Mouse (Mus musculus) hematopoietic stem cell, adult 5-6 weeks (primary cell): Measurements from ENCODE around the gene Arhgap21. TPM values are rescaled to one million over a fixed set of nuclear protein-coding genes. Genes with fewer than 3 reads are reported as not detected.
A peak's percentile ranks its signal among the peaks of the same experiment; 100 is the strongest.

Experiments
- ATAC-seq, 2 experiments: fragments of 125-278 bp in 1 of 2; replicated peaks in 1 of 2; 2 replicates each; pipeline ENCODE4 v1.8.0; 2016 to 2017; ENCODE audit warnings: inconsistent platforms in 2 of 2, mild to moderate bottlenecking in 2 of 2, moderate number of reproducible peaks in 2 of 2, low read depth in 1 of 2, moderate TSS enrichment in 1 of 2; ENCODE audit not compliant: low FRiP score in 2 of 2, poor library complexity in 2 of 2, severe bottlenecking in 2 of 2, insufficient read depth in 1 of 2, low TSS enrichment in 1 of 2
- total RNA-seq: library from RNA; stranded (forward); fragments of 172-1452, 232-1000 nt; gene quantifications from 2 replicates; pipeline ENCODE4 v1.2.3, GENCODE M21; 2017

Arhgap21 gene
- total RNA-seq: 37.0 and 39.6 TPM in 2 replicates

GRCm38 (mm10) chr2:20968441-20969200 is at the start of gene Arhgap21:
Gene Arhgap21 (minus strand): TSS chr2:20968881.
- ATAC-seq: peak; percentile 1 to 33; a peak in 2 of 4 replicates

GRCm38 (mm10) chr2:21016589-21016988 is 47.9 kb upstream of the Arhgap21 start:
- ATAC-seq: peak in 1 of 2 experiments; percentile 22; a peak in 1 of 4 replicates

GRCm38 (mm10) chr2:21010806-21011397 is 42.2 kb upstream of the Arhgap21 start:
- no peak for ATAC-seq

GRCm38 (mm10) chr2:21010219-21010618 is 41.5 kb upstream of the Arhgap21 start:
- no peak for ATAC-seq

GRCm38 (mm10) chr2:21009258-21010140 is 40.8 kb upstream of the Arhgap21 start:
- ATAC-seq: no peak

GRCm38 (mm10) chr2:21002538-21002937 is 33.9 kb upstream of the Arhgap21 start:
- ATAC-seq: no peak

- ATAC-seq: no peak
Observed at GRCm38 (mm10) chr2:21001156-21001555, 32.5 kb upstream of the Arhgap21 start.

GRCm38 (mm10) chr2:20995547-20995946 is 26.9 kb upstream of the Arhgap21 start:
- no peak for ATAC-seq

- ATAC-seq: no peak
Observed at GRCm38 (mm10) chr2:20991508-20991907, 22.8 kb upstream of the Arhgap21 start.

GRCm38 (mm10) chr2:20990907-20991306 is 22.2 kb upstream of the Arhgap21 start:
- no peak for ATAC-seq

- no peak for ATAC-seq
Observed at GRCm38 (mm10) chr2:20990056-20990455, 21.4 kb upstream of the Arhgap21 start.

- ATAC-seq: no peak
Observed at GRCm38 (mm10) chr2:20987822-20988221, 19.1 kb upstream of the Arhgap21 start.

GRCm38 (mm10) chr2:20978726-20979125 is 10.0 kb upstream of the Arhgap21 start:
- ATAC-seq: no peak

- ATAC-seq: no peak
Observed at GRCm38 (mm10) chr2:20977051-20977450, 8.4 kb upstream of the Arhgap21 start.

GRCm38 (mm10) chr2:20973513-20973912 is 4.8 kb upstream of the Arhgap21 start:
- ATAC-seq: no peak

GRCm38 (mm10) chr2:20972180-20972579 is 3.5 kb upstream of the Arhgap21 start:
- ATAC-seq: no peak

GRCm38 (mm10) chr2:20971628-20972027 is 2.9 kb upstream of the Arhgap21 start:
- ATAC-seq: no peak
